Mouse (Mus musculus): ENCODE measurements at regions not wholly inside any gene's neighbourhood (a gene's known extent, or its start where the extent isn't known, plus 50 kb on each side); places are given as distances from the start of the nearest gene placed in this dataset.

DNA sequence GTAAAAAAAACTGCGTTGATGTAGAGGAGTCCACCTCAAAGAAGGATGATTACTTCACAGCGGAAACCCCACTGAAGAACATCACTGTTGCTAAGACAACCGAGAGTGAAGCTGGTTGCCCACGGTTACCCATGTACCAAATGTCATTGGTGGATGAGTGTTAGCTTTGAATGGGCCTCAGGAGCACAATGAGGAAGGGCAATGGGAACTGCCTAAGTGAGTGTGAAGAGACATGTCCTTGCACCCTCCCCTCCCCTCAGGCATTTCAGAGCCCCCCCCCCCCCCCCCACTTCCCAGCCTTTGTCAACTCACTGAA is 96.1 kb upstream of the Chd2 start:
- DNase-seq (ENCODE audit: low spot score in 2 of 2), result no peak

DNA sequence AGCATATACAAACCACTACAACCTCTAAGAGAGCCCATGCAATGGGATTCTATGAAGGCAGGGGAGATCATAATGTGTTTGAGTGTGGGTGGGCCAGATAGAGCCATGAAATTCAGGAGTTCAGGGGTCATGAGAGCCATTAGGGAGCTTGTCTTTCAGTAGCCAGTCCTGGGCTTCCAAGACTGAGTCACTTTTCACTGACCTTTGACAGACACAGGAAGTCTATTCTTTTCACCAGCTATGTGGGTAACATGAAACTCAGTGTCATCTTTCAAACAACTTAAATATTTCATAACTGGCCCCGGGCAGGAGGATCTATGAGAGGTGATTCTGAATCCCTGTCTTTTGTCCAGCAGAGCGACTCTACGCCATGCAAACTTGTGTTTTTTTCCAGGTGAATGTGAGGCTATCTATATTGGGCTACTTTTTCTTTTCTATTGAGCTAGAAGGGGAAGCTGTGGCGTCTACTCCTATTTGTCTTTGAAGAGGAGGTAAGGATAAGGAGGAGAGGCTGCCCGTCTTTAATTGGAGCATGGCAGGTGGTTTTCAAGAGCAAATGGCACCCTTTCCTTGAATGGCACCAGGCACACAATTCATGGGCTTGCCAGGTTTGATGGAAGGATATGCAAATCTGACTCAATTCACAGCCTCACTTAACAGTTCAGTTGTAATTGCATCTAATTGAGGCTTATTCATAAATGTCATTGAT is 95.6 kb upstream of the Chd2 start:
- DNase-seq (ENCODE audit: low spot score in 2 of 2), result no peak

DNA sequence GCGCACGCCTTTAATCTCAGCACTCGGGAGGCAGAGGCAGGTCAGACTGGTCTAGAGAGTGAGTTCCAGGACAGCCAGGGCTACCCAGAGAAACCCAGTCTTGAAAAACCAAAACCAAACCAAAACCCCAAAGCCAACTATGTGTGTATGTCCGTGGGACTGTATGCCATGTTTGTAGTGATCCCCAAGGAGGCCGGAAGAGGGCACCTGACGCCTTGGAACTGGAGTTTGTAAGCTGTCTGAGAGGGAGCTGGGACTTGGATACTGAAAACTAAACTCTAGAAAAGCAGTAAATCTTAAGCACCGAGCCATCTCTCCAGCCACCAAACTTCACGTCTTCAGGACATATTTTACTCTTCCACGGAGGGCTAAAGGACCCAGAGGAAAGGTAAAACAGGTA is 93.8 kb upstream of the Chd2 start:
- DNase-seq (ENCODE audit: low spot score in 2 of 2), result no peak

GRCm38 (mm10) chr7:73630790-73631189 is 89.2 kb upstream of the Chd2 start:
- DNase-seq (ENCODE audit: low spot score in 2 of 2), result no peak

DNA sequence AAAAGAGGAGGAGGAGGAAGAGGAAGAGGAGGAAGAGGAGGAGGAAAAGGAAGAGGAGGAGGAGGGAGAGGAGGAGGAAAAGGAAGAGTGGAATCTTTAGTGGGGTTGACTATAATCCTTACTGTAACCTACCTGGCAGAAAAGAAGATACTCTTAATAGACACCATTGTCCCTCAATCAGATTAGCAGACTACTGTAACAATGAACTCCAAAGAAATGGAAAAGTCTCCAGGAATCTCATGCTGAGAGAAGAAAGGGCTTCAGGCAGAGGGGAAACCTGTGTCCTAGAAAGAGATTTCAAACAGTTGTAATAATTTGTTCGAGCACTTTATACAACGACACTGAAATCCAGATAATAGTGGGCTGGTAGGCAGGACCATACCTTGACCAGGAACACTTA is 87.6 kb upstream of the Chd2 start:
- DNase-seq (ENCODE audit: low spot score in 2 of 2), result no peak

GRCm38 (mm10) chr7:73628071-73628470 is 86.4 kb upstream of the Chd2 start:
- DNase-seq (ENCODE audit: low spot score in 2 of 2), result peak; percentile 70 to 82

- DNase-seq (ENCODE audit: low spot score in 2 of 2), result no peak
Measured at GRCm38 (mm10) chr7:73626291-73626690, 84.7 kb upstream of the Chd2 start.

GRCm38 (mm10) chr7:73625651-73626050 is 84.0 kb upstream of the Chd2 start:
- DNase-seq (ENCODE audit: low spot score in 2 of 2), result no peak

DNA sequence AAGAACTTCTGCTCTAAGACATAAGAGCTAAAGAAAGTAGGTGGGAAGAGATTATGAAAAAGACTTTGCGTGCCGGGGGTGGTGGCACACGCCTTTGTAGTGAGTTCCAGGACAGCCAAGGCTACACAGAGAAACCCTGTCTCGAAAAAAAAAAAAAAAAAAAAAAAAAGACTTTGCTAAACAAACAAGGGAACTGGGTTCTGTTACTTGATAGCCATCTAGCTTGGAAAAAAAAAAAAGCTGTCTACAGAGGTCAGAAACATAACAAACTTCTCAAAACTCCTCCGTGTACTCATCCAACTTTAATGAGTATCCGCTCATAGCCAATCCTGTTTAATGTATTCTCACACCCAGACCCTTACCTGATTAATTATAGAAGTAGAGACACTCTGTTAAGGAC is 83.4 kb upstream of the Chd2 start:
- DNase-seq (ENCODE audit: low spot score in 2 of 2), result no peak

DNA sequence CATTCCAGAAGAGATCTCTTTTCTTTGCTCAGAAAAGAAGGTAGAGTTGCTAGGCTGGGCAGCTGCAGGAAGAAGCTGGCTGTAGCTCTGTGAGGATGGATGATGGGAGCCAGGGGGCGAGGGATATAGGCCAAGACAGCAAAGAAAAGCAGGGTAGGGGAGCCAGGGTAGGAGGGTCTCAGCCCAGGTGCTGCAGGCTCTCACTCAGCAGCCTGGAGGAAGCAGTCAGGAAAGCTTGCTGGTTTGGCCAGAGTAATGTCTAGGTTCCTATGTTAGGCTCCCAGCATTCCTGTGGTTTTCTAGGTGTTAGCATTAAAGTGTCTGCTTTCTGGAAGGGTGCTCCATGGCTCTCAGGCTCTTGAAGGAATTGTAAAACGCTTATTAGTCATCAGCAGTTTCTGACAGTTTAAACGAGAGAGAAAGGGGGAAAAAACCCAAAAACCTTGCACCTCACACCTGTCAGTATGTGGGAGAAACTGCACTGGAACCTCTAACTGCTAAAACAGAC is 82.5 kb upstream of the Chd2 start:
- DNase-seq (ENCODE audit: low spot score in 2 of 2), result no peak

- no peak for DNase-seq (ENCODE audit: low spot score in 2 of 2)
Measured at GRCm38 (mm10) chr7:73622468-73622867, 80.8 kb upstream of the Chd2 start.

DNA sequence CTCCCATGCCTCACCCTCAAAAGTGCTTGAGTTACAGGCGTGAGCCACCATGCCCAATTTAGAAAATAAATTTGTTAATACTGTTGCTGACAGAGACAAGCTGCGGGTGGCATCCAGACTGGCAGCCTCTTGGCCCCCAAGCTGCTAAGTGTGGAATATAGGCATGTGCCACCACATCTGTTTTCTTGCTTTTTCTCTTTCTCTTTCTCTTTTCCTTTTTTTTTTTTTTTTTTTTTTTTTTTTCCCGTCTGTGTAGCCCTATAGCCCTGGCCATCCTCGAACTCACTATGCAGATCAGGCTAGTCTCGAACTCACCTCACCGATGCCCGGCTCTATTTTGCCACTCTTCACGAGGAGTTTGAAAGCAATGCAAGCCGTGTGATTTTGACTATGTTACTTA is 78.7 kb upstream of the Chd2 start:
- DNase-seq (ENCODE audit: low spot score in 2 of 2), result no peak

- peak in 1 of 2 experiments; percentile 30 for DNase-seq (ENCODE audit: low spot score in 2 of 2)
Measured at GRCm38 (mm10) chr7:73618758-73619416, 77.3 kb upstream of the Chd2 start.

DNA sequence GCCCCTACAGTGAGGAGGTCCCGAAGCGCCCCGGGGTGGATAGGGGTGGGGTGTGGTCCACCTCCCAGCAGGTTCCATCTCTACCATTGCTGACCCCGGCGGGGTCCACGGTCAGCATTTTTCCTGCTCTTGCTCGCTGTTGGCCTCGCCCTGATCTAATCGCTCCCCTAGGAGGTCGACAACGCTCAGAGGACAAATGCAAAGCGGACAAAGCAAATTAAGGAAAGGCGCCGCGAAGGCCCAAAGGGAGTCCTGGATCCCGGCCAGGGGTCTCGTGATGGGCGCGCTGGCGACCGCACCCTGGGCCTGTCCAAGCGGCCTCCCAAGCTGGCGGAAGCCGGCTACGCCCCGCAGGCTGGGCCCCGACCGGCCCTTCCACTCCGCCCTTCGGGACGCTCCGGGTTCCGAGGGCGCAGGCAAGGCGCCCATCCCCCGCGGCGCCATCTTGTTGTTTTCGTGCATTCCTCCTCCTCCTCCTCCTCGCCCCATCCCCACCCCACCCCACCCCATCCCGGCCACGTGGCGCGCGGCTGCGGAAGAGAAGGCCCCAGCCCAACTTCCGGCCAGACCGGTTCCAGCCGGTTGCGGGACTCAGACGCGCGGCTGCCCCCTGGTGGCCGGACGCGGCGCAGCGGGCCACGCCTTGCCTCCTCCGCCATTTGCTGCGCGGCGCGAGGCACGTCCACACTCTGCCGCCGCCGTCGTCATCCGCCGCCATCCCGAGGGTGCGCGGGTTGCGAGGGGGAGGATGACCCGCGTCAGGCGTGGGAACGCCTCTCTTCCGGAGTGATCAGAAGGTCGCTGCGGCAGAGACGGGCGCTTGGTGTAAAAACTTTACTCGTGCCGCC is 76.5 kb upstream of the Chd2 start:
- DNase-seq (ENCODE audit: low spot score in 2 of 2), result peak; percentile 98 to 100

DNA sequence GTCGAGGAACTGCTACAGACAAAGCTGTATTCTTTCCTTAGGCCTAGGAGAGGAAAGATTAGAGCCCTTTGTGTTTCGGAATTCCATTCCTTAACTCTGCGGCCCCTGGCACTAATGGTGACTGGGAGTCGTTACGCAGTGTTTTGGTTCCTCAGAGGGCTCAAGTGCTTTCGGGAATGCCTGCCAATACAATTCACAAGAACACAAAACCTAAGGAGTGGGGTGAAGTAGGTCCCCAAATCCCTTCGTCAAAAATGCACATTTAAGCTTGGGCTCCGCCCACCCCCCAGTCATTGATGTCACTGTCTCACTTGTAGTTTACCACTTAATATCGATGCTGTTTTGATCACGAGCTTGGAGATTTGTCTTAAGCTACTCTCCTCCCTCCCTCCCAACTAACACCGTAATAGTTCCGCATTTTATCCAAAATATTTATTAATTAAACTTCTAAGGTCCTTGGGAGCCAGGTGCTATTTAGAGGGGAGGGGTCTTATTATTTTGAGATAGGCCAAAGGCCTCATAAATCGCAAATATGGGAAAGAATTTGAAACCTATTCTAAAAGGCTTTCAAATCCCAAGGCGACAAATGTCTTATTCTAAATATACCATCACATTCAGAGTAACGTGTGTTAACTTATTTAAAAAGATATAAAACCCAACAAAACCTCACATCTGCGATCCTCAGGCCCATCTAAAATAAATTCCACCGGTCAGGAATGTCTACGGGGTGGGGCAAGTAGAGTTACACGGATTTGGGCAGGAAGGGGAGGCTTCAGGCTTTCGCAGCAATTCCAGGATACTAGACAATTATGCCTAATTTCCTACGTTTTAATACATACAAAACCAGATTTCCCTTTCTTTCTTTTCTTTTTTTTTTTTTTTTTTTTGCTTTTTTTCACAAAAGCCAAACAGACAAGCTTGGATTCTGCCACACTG is 75.6 kb upstream of the Chd2 start:
- DNase-seq (ENCODE audit: low spot score in 2 of 2), result peak in 1 of 2 experiments; percentile 27

DNA sequence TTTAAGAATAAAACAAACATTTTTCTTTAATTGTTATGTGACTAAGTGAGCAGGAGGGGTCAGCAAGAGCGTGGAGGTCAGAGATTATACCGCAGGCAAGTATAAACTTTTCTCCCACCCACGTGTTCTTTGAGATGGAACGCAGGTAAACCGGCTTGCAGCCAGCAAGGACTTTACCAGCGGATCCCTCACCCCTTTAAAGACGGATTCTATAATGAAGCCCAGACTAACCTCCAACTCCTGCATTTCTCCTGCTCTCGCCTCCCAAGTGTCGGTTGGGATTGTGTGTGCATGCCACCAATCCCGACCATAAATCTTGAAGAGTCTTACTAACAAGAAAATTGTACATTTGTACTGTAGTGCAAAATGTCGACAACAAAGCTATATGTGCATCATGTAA is 74.4 kb upstream of the Chd2 start:
- DNase-seq (ENCODE audit: low spot score in 2 of 2), result no peak

DNA sequence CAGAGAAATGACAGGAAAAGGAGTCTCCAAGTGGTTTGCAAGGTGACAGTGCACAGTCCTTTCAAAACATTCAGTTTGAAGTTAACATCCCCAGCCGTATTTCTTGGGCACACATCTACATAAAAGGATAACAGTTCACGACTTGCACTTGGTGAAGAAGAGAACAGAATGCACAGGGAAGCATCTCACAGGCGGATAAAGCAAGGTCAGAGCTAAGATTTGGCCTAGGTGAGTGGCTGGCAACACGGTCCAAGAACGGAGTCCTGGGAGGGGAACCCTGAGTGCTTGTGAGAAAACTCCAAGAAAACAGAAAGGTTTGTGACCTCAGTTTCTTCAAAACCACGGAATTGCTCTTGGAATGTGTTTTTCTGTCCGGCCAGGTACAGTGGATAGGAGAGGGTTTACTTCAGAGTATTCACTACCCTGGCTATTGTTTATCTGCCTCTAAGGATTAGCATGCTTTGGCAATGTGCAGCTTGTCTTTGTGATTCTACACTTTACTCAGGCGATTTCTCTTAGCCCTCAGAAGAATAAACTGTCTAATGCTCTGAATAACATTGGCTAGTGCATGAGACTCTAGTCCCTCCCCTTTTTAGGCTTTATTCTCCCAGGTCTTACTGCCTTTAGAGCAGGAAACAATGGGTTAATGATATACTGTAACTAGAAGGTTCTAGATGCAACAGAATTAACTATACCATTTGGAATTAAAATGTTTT is 73.4 kb upstream of the Chd2 start:
- no peak for DNase-seq (ENCODE audit: low spot score in 2 of 2)

GRCm38 (mm10) chr7:73614341-73614740 is 72.7 kb upstream of the Chd2 start:
- no peak for DNase-seq (ENCODE audit: low spot score in 2 of 2)

GRCm38 (mm10) chr7:73612752-73613092 is 71.1 kb upstream of the Chd2 start:
- DNase-seq (ENCODE audit: low spot score in 2 of 2), result no peak

DNA sequence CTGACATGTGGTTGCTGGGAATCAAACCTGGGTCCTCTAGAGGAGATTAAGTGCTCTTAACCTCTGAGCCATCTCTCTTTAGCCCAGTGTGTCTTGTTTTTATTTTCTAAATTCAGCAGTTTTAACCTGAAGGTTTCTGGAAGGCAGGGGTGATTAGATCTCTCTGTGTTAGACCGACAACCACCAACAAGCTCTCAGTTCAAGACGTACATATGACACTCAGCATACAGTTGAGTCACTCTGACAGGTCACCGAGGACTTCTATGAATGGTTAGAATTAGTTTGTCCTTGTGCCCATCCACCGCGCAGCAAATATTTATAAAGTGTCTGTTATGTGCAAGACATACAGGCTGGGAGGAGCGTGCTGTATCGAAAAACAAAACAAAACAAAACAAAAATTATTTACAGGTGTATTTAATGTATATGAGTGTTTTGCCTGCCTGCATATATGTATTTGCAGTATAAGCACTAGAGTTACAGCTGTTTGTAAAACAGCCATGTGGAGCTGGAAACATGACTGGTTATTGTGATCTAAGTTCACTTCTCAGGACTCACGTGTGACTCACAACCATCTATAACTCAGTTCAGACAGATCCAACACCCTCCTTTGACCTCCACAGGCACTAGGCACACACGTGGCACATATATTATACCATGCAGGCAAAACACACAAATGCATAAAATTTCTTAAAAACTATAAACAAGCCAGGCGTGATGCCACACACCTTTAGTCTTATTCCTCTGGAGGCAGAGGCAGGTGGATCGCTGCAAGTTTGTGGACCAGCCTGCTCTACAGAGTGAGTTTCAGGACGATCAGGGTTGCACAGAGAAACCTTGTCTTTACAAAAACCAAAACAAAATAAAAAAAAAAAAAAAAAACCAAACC is 70.5 kb upstream of the Chd2 start:
- no peak for DNase-seq (ENCODE audit: low spot score in 2 of 2)
